Mouse (Mus musculus) monocyte, adult 2 months (primary cell): ENCODE results near the gene Gak.

Source experiments
- DNase-seq, 2 experiments: peaks; one replicate each; pipeline ENCODE4 v3.0.0; 2022; ENCODE audit warnings: low spot score in 2 of 2, low read depth in 1 of 2

Gak gene

DNA sequence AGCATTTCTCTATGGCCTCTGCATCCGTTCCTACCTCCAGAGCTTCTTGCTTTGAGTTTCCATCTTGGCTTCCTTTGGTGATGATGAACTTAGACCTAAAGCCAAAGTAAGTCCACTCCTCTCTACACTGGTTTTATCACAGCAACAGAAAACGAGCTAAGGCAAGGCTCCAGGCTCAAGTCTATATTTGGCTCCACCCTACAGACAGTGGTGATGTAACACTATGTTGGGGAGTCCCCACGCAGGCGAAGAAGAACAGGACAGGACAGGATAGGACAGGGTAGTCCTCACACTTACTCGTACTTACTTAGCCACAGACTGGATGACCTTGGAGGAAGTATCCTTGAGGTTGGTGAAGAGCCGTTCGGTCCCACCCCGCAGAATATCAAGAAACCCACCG, 27.0 kb downstream of the Gak start:
- DNase-seq = no peak

DNA sequence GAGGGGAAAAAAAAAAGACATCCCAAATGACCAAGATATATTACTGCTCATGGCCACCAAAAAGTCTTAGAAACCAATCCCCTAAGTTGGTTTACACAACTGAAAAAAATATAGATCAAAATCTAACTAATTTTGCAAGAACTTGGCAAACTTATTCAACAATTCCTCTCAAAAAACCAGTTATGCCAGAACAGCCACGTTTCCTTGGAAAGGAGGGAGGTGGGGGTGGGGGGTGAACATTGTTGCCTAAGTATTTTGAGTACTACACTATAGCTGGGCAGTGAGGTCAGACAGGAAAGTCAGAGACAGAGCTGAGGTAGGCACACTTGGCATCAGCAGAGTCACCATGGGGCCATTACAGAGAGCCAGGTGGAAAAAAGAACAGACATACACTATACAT, 29.6 kb downstream of the Gak start:
- no peak for DNase-seq

DNA sequence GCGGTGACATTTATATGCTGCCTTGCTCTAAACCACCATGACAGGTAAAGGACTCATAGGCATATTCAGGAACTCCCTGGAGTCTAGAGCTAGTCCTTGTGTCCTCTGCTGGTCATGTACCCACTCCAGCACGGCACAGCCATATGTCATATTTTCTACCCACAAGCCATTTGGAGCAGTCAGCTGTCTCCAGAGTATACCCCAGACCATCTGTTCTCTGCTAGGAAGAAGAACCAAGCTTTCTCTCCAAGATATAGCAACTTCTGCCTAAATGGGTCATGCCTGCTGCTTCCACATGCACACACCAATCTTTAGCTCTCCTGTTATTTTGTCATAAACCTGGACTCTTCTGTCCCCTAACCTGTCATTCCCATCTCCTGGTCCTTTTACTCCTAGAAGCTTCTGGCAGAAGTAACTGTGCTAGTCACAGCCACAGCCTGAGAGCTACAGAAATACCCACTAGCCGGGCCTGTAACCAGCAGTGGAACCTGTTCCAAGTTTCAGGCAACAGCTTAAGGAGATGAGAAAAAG, 48.1 kb downstream of the Gak start:
- no peak for DNase-seq

DNA sequence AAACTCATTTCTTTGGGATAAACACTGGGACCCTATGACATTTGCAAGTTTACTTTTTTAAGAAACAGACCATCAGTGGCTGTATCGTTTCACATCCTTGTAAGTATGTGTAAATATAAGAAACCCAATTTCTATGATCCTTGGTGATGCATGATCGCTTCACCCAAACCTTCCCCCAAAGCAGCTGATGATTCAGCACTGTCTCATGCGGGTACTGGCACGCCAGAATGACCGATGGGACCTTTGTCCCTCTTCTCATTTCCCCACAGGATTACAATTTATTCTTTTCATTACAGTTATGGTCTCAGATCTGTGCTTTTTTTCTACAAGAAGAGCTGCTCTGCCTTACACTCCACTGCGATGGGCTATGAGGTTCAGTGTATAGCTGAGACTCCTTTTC, 56.5 kb downstream of the Gak start:
- no peak for DNase-seq

DNA sequence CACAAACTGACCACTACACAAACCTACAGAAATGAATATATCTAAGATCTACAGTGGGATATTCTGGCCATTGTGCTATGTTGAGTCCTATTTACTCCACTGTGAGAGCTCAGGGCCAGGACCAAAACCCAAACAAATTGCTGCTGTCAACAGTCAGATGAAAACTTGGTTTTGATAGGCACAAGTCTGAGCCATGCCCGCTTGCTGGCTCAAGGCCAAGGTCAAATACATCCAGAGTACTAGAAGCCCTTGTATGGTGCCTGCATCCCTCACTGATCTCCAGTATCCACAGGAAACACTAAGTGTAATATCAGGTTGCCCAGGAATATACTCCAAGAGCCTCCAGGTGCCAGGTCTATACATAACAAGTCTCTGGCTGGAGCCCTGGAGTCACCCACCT, 58.6 kb downstream of the Gak start:
- DNase-seq = no peak

DNA sequence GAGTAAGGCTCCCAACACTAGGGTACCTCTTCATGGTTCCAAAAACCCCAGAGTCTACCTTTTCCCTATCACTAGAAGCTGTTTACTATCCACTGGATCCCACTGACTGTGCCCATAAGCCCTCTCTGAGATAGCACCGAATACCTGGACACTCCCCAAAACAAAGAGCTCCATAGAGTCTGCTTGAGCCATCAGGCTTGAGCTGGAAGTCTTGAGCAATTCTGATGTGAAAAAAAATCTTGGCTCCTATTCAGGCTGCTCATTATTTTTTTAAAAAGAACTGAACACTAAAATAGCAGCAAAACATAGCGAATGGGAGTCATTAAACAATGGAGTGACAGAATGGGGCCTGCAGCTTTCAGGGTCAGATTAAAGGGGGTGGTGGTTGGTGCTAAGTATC, 62.5 kb downstream of the Gak start:
- DNase-seq = no peak

DNA sequence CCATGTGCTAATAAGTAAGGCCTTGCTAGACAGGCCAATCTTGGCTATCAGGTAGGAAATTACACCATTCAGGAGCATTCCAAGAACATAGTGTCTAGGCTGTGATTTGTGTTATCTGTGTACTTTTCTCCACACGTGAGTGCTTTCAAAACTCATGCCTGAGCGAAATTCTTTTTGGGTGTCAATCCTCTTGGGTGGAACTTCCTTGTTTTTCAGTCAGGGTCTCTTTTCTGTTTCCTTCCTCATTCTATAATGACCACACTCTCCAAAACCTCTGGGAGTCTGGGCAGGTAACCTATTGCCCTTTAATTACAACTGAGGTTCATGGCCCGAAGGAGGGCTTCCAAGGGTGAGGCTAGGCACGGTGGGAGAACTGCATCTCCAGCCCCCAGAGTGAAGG, 63.0 kb downstream of the Gak start:
- DNase-seq = no peak

DNA sequence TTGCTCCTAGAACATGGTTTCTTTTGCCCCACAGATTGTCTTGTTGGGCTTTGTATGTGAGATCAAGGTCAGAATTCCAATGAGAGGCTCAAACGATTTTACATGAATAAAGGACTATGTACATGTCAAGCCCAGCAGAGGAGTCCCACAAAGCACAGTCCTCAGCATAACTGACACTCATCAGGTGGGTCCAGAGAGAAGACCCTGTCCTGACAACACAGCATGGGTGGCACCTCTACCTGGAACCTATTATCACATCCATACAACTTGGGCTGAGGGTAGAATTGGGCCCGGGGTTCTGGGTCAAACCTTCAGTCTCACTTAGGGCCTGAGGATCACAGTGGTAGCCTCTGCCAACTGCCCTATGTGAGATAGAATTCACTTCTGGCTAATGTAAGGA, 64.2 kb downstream of the Gak start:
- DNase-seq = no peak

DNA sequence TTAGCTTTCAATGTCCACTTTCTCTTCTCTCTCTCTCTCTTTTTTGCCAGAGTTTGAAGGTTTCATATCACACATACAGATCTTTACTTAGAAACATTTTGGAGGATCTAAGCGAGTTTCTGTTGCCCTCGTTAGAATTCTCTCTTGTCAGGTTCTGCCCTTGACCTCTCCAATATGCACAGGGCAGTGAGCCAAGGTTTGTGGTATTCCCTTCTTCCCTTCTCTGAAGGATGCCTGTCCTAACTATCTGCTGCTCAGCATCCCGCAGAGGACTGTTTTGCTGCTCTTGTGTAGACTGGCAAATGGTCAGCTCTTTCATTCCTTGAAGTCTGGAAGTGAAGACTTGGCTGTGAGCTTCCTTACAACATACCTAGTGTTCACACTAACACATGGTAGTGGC, 65.2 kb downstream of the Gak start:
- DNase-seq = no peak

DNA sequence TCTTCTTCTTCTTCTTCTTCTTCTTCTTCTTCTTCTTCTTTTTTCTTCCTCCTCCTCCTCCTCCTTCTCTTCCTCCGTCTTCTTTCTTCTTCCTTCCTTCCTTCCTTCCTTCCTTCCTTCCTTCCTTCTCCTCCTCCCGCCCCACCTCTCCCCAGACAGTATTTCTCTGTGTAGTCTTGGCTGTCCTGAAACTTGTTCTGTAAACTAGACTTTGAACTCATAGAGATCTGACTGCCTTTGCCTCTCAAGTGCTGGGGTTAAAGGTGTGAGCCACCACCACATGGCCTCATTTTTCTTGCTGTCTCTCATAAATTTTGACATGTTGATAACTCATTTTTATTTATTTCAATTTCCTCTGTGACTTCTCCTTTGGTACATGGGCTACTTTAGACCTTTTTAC, 67.1 kb downstream of the Gak start:
- no peak for DNase-seq

DNA sequence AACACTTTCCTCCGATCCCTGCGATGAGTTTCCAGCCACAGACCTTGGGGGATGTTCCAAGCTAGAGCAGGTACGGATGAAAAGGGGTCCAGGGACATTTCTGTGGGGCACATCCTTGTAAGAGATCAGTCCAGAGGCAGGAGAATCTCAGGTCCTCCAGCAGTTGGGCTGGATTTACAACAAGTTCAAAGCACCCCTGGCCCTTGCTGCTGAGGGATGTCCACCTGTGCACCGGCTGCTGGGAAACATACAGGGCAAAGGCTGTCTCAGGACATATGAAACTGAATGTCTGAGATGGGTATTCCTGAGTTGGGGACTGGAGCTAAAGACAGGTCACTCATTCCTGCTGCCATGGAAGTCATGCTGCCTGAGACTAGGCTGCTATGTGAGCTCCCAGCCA, 72.6 kb downstream of the Gak start:
- no peak for DNase-seq

DNA sequence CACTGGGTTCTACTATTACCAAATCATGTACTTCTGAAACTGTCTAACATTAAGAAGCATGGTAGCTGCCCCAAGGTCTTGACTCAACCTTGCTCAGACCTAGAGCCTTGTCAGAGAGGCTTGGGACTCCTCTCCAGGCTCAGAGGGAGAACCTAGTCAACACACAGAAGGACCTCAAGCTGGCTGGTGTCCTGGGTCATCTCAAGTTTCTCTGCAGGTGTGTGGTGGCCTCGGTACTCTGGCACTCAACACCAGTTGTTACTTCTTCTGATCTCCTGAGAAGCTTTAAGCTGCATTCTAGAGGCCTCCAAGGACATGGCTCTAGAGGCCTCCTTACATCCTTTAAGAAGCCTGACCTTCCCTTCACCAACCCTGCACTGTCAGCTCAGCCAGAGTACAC, 75.5 kb downstream of the Gak start:
- no peak for DNase-seq

DNA sequence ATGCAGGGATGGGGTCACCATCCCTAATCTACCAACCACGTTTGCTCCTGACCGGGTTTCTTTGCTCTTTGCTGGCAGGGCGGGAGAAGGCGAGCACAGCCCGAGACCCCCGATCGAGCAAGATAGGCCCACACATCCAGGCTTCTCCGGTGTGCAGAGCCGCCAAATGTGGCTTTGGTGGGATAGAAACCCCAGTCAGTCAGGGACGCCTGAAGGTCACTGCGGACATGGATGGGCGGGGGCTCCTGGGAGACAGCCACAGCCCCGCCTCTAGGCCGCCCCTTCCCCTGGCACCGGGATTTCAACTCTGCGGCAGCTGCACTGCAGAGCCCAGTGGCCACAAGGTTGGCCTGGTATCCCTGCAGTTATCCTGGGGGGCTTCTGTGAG, 79.4 kb downstream of the Gak start:
- no peak for DNase-seq

DNA sequence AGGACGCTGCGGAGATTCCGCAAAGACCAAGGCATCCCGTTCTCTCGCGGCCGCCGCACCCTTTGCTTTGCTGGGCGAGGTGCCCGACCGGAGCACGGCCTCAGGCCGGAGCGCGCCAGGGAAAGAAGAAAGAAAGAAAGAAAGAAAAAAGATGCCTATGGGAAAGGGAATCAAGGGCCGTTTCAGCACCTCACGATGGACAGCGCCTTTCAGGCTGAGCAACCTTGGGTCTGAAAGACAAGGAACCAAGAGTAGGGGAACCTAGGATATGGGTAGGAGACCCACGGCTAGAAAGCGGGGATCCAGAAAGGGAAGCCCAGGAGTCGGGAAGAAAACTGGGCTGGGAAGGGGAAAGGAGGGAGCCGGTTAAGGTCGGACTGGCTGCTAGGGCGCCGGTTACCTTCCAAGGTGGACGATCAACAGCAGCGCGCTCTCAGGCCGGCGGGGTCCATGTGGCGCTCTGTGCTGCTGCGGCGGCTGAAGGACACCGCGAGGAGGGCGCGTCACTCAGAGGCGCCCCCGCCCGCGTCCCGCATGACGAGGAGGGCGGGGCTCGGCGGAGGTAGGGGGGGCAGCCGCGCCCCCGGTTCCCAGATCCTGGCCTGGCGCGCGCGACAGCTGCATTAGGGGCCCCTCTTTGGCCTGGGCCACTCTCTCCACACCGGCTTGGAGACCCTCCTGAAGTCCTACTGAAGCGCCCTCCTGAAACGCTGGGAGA, 79.9 kb downstream of the Gak start, which contains the start of gene Cplx1:
Gene Cplx1 (minus strand): TSS at position 536 of the 718 bp plus-strand sequence.
- DNase-seq = no peak

DNA sequence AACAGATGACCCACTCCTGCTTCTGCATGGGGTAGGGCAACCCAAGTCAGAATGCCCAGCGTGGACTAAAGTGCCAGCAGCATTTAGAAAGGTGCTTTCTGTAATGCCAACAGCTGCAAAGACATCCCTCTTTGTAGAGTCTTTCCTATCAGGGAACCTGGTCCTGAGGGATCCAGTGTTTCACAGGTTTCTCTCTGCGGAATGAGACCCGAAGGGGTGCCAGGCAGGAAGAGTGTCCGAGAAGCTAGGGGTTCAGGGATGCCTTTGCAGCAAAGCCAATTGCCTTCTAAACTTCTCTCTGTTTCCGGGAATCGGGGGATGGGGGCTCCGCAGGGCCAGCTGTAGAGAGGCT, 80.4 kb downstream of the Gak start:
- no peak for DNase-seq

DNA sequence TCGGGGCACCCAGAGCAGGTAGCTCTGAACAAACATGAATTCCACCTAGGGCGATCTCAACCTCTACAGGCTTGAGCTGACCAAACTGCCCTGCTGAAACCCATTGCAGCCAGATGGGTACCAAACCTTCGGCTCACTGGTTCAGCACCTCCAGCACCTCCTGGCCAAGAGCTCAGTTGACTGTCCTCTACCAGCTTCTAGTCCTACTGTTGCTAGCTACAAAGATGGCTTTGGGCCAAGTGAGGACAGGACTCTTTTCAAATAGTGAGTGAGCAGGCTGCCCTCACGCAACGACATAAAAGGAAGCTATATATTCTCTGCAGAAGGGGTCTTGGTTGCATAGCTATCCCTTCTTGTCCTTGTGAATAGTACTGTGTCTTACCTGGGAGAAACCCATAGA, 81.9 kb downstream of the Gak start:
- DNase-seq = no peak

DNA sequence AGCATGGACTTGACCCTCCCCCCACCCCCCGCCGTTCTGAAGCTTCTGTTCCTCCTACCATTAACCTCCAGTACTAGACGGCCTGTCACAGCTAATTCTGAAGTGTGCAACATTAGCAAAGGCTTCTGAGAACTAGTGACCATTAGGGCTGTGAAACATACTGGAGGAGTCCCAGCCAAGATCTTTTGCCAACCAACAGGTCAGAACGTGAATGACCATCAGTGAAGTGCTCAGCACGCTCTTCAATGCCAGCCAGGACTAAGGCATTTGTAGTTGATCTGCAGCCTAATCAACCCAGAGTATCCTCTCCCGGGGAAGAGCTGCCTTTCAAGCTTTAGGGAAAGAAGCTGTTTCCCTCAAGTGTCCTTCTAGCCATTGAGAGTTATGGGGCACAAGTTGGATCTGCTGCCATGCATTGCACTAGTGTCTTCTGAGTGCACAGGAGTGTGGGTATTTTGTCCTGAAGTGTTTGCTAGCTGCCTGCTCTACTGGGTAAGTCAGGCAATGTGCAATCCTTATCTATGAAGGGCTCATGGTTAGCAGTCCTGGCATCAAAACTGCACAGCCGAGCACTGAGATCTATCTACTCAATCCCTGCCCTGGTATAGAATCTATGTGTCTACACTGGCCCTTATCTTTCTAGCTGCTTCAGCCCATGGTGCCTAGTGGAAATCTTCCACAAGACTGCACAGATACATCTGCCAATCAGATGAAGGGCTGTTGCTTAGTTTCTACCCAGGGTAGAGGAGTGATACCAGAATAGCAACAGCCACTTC, 85.9 kb downstream of the Gak start:
- DNase-seq = no peak

DNA sequence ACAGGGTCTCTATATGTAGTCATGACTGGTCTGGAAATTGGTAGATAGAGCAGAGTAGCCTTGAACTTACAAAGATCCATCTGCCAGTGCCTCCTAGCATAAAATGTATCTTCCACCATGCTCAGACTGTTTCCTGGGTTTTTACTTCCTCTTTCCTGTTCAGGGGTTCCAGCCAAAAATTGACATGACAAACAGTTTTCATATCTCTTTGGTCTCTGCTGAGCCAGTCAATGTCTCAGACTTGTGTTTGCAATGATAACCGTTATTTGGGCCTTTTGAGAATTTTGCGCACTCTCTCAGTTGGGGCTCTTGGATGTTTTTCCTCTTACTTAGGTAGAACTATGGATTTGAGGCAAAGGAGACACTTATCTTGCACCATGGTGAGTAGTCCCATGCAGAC, 95.4 kb downstream of the Gak start:
- DNase-seq = no peak

DNA sequence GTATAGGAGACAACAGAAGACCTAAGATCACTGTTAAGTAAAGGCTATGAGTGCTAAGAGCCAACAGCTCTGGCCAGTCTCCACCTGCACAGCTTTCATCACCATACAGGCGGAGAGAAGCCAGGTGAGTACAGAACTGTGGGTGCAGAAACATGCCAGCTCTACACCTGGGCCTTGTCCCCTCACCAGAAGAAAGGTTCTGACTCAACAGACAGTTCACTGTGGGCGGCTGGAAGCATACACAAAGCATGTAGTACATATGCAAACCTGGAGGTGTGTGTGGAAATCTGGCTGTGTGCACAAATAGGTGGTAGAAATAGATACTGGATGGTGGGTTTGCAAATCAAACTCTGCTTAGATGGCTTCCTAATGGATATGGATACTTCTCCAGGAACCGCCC, 107.0 kb downstream of the Gak start:
- no peak for DNase-seq

DNA sequence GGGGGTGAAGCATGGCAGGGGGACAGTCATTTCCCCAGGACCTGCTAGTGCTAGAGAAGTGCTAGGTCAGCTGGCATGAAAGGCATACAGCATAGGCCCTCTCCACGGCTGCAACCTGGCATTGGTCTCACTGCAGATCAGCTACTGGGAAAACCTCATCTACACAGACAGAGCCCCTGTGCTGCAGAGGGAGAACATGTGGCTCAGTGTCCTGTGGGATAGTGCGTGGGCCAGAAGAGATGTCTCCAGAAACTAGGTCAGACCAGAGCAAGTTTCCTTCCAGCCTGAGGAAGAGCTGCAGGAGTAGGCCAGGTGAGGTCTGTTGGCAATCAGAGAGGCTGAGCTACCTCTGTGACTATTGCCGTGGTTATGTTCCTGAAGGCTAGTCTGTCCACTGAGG, 107.7 kb downstream of the Gak start:
- DNase-seq = no peak

DNA sequence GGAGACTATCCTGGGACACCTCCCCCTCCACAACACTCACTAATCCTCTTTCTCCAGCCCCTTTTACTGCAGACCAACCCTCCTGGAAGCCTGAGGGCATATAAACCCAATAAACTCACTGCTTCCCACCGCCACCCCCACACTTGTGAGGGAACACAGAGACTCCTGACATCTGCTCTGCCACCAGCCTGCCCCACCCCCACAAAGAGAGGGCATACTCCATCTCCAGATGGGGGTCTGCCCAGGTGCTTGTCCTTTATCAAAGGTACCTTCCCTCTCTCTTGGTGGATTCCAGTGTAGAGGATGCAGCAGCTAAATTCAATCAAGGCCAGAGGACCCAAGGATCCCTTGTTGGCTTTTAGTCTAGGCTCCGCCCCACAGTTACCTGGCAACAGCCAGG, 108.5 kb downstream of the Gak start:
- no peak for DNase-seq

DNA sequence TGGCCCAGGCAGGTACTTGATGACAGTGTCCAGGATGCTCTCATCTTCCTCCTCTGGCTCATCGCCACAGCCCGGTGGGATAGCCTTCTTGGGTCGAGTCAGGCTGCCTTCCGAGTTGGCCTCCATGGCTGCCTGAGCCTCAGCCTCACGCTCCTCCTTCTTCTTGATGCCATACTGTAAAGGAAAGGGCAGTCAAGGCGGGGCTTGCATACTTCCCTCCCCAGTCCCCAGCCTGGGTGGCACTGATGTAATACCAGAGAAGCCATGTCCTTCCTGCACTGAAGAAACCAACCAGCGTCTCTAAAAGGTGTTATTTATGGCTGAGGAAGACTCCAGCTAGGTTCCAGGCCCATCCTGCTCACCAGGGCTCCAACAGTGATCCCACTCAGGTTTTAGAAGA, 109.4 kb downstream of the Gak start:
- DNase-seq = no peak
